Mouse (Mus musculus) midbrain, postnatal 0 days (tissue): ENCODE measurements around the gene Gpr62. TPM values are rescaled to one million over a fixed set of nuclear protein-coding genes. Genes with fewer than 3 reads are reported as not detected.

Experiments used
- ATAC-seq: fragments of 200-750 bp; cut with Nextera tagmentation; 2 replicates; pipeline ENCODE4 v1.8.0; 2017; ENCODE audit warnings: moderate number of reproducible peaks, mild to moderate bottlenecking, moderate TSS enrichment, moderate library complexity; ENCODE audit not compliant: low FRiP score
- DNase-seq: peaks from one replicate; pipeline ENCODE4 v3.0.0-alpha.2; 2015; ENCODE audit warnings: low spot score
- H3K27ac ChIP-seq: fragments of 300-500 bp; sonication (generic); 2 replicates; pipeline ENCODE4 v1.5.1; 2014; ENCODE audit warnings: low read depth, mild to moderate bottlenecking, low read length, mixed read lengths
- H3K27me3 ChIP-seq: fragments of 300-500 bp; sonication (generic); 2 replicates; pipeline ENCODE4 v1.6.1; 2014; ENCODE audit warnings: low read length, control low read depth, mixed read lengths; ENCODE audit not compliant: insufficient read depth
- H3K36me3 ChIP-seq: fragments of 300-500 bp; sonication (generic); 2 replicates; pipeline ENCODE4 v1.6.1; 2014; ENCODE audit warnings: low read length, control low read depth, mixed read lengths; ENCODE audit not compliant: insufficient read depth
- H3K4me1 ChIP-seq: fragments of 300-500 bp; sonication (generic); 2 replicates; pipeline ENCODE4 v1.6.1; 2014; ENCODE audit warnings: mild to moderate bottlenecking, control low read depth, antibody characterized with exemption, low read length, mixed read lengths; ENCODE audit not compliant: insufficient read depth
- H3K4me2 ChIP-seq: fragments of 300-500 bp; sonication (generic); 2 replicates; pipeline ENCODE4 v1.6.1; 2014; ENCODE audit warnings: low read depth, mild to moderate bottlenecking, low read length, mixed read lengths; ENCODE audit not compliant: poor library complexity, severe bottlenecking
- H3K4me3 ChIP-seq: fragments of 300-500 bp; sonication (generic); 2 replicates; pipeline ENCODE4 v1.5.1; 2014; ENCODE audit warnings: low read depth, mild to moderate bottlenecking, low read length, moderate library complexity
- H3K9ac ChIP-seq: fragments of 300-500 bp; sonication (generic); replicated peaks from 2 replicates; pipeline ENCODE4 v1.6.1; 2014; ENCODE audit warnings: mild to moderate bottlenecking, low read length, moderate library complexity, mixed read lengths; ENCODE audit not compliant: poor library complexity, severe bottlenecking
- H3K9me3 ChIP-seq: fragments of 300-500 bp; sonication (generic); 2 replicates; pipeline ENCODE4 v1.6.1; 2016; ENCODE audit warnings: low read length, control low read depth
- CTCF ChIP-seq: IDR thresholded peaks from 2 replicates; pipeline ENCODE4 v1.5.1; 2016; ENCODE audit warnings: antibody characterized with exemption, mild to moderate bottlenecking
- WGBS: fragments of 180-500 bp; shearing (Covaris S2); extraction: QIAGEN DNeasy Blood & Tissue Kit; methylation state at CpG from one replicate; pipeline ENCODE4 v1.1.7; 2014; 5-methylcytosine and 5-hydroxymethylcytosine counted together
- polyA plus RNA-seq: library from polyadenylated mRNA; unstranded; fragments of >200 nt; fragmentation: Nextera tagmentation; extraction: Ambion mirVana; gene quantifications from 2 replicates; pipeline ENCODE4 v1.2.1, GENCODE M21; 2015
- total RNA-seq: library from RNA; depleted of rRNA; stranded (reverse); fragments of >200 nt; gene quantifications from 2 replicates; pipeline ENCODE4 v1.2.3, GENCODE M21; 2014

The Gpr62 gene
- total and polyA plus RNA-seq, 2 experiments from 2014 or later, result 2.2 to 2.9 TPM

- ATAC-seq, result peak; percentile 6
- Histone ChIP-seq H3K4me3 (peak overlapping the region; percentile 65), H3K9ac (peak overlapping the region; percentile 96), H3K36me3 (peaks cover 5% of the 10 kb centered on the region; the same call in 1 of the 2 replicates), H3K27ac (peak overlapping the region; percentile 89), H3K27me3 (no peaks in the 10 kb centered on the region), H3K4me2 (peak overlapping the region; percentile 85), H3K4me1 (peaks cover 41% of the 10 kb centered on the region), H3K9me3 (no peaks in the 10 kb centered on the region)
- TF ChIP-seq CTCF, result no peak
- DNase-seq, result peak; percentile 60
- WGBS, result 5% methylated on average over 6 of the region's 7 CpGs
Measured at GRCm38 (mm10) chr9:106452821-106453220, 12.9 kb downstream of the Gpr62 start.

DNA sequence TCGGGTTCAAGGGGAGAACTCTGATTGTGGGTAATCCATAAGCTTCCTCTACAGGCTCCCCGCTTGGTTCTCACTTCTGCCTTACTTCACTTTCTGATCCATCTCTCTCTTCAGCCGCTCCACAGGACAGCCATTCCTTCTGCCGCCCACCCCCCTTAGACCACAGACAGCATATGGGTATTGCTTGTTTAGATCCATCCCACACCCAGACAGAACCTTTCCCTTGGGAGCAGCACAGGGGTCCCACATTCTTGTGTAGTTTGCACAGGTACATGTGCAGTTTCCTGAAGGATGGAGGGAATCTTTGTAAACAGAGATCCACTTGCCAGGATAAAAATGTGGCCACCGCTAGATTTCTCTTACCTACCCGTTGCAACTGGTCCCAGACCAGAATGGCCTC, 13.4 kb downstream of the Gpr62 start:
- Histone ChIP-seq H3K27ac (peak overlapping the region; percentile 89), H3K9me3 (no peaks in the 10 kb centered on the region), H3K4me2 (peak overlapping the region; percentile 85), H3K36me3 (peaks cover 5% of the 10 kb centered on the region; the same call in 1 of the 2 replicates), H3K4me3 (no peak overlapping the region; the same call in 1 of the 2 replicates), H3K27me3 (no peaks in the 10 kb centered on the region), H3K4me1 (peaks cover 40% of the 10 kb centered on the region), H3K9ac (peak overlapping the region; percentile 96; the same call in 1 of the 2 replicates)
- no peak for DNase-seq
- 29% methylated on average over 6 of the region's 6 CpGs for WGBS
- ATAC-seq, result no peak
- TF ChIP-seq CTCF, result no peak

DNA sequence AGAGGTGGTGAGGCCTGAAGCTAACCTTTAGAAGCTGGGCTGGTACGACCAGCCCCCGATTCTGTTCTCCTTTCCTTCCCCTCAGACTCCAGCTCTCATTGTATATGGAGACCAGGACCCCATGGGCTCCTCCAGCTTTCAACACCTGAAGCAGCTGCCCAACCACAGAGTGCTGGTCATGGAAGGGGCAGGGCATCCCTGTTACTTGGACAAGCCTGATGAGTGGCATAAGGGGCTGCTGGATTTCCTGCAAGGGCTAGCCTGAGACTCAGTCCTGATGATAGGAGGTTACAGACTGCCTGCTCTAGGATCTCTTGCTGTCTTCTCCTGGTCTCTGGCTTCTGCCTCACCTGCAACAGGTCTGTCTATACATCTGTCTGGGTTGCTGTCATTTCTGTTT, 13.8 kb downstream of the Gpr62 start:
- H3K4me1 ChIP-seq, result peaks cover 37% of the 10 kb centered on the region
- no peaks in the 10 kb centered on the region for H3K9me3 ChIP-seq
- H3K27me3 ChIP-seq, result no peaks in the 10 kb centered on the region
- H3K9ac ChIP-seq, result no peak overlapping the region; the same call in 1 of the 2 replicates
- WGBS, result 71% methylated on average over 2 of the region's 2 CpGs
- TF ChIP-seq CTCF, result no peak
- H3K4me2 ChIP-seq, result no peak overlapping the region
- no peak for DNase-seq
- ATAC-seq, result no peak
- H3K4me3 ChIP-seq, result no peak overlapping the region
- peaks cover 2% of the 10 kb centered on the region; the same call in 1 of the 2 replicates for H3K36me3 ChIP-seq
- peak overlapping the region; percentile 89; the same call in 1 of the 2 replicates for H3K27ac ChIP-seq

DNA sequence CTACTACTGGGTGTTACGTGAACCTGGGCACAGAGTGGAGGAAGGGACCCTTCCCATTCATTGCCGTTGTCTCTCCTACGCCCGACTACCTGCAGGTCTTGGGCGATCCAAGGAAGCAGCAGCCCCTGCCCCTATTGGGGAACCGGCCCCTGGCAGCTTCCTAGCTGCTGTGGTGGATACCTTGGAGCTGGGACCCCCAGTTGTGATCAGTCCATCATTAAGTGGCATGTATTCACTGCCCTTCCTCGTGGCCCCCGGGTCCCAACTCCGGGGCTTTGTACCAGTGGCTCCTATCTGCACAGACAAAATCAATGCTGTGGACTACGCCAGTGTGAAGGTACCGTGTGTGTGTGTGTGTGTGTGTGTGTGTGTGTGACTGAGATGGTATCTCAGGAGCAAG, 14.4 kb downstream of the Gpr62 start:
- Histone ChIP-seq H3K4me2 (no peak overlapping the region), H3K27ac (no peak overlapping the region), H3K9me3 (no peaks in the 10 kb centered on the region), H3K36me3 (no peaks in the 10 kb centered on the region), H3K4me3 (no peak overlapping the region), H3K9ac (no peak overlapping the region; the same call in 1 of the 2 replicates), H3K4me1 (peaks cover 32% of the 10 kb centered on the region), H3K27me3 (no peaks in the 10 kb centered on the region)
- no peak for DNase-seq
- no peak for TF ChIP-seq CTCF
- no peak for ATAC-seq
- 82% methylated on average over 11 of the region's 11 CpGs for WGBS

- WGBS, result 18% methylated on average over 9 of the region's 9 CpGs
- no peak overlapping the region for H3K4me2 ChIP-seq
- DNase-seq (no peak), ATAC-seq (no peak)
- no peak for TF ChIP-seq CTCF
- no peaks in the 10 kb centered on the region for H3K27me3 ChIP-seq
- H3K9me3 ChIP-seq, result no peaks in the 10 kb centered on the region
- H3K27ac ChIP-seq, result no peak overlapping the region
- no peak overlapping the region for H3K4me3 ChIP-seq
- H3K9ac ChIP-seq, result no peak overlapping the region
- no peaks in the 10 kb centered on the region for H3K36me3 ChIP-seq
- H3K4me1 ChIP-seq, result peaks cover 26% of the 10 kb centered on the region
Measured at GRCm38 (mm10) chr9:106450661-106451060, 15.1 kb downstream of the Gpr62 start.

DNA sequence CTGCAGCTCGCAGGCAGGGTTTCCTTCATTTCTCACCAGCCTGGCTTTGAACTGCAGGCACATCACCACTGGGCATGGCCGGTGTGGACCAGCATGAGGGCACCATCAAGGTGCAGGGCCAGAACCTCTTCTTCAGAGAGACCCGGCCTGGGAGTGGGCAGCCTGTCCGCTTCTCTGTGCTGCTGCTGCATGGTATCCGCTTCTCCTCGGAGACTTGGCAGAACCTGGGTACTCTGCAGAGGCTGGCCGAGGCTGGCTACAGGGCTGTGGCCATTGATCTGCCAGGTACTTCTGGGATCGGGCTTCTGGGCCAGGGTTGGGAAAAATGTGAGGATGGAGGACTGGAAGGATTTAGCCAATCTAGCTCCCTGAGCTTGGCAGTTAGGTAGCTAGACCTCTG, 15.8 kb downstream of the Gpr62 start:
- ATAC-seq (no peak), DNase-seq (no peak)
- Histone ChIP-seq H3K4me1 (peaks cover 19% of the 10 kb centered on the region), H3K9ac (no peak overlapping the region), H3K4me2 (no peak overlapping the region), H3K27ac (no peak overlapping the region), H3K27me3 (no peaks in the 10 kb centered on the region), H3K4me3 (no peak overlapping the region), H3K9me3 (no peaks in the 10 kb centered on the region), H3K36me3 (no peaks in the 10 kb centered on the region)
- no peak for TF ChIP-seq CTCF
- 93% methylated on average over 8 of the region's 8 CpGs for WGBS
